Mouse (Mus musculus) embryonic fibroblast, embryonic 13.5 days (primary cell): ENCODE data around the gene Cux2. TPM values are rescaled to one million over a fixed set of nuclear protein-coding genes. Genes with fewer than 3 reads are reported as not detected.
"Not testable (repeated sequence)": the region's sequence is repeated elsewhere in the genome, so short reads cannot be mapped to it uniquely, and the experiment has no call there.

Experiments
- H3K27ac ChIP-seq: 2 replicates; pipeline ENCODE4 v1.5.1; 2012; ENCODE audit warnings: low read length, control low read depth, inconsistent platforms; ENCODE audit not compliant: insufficient read depth
- H3K4me1 ChIP-seq: 2 replicates; pipeline ENCODE4 v1.6.1; 2011; ENCODE audit warnings: low read length; ENCODE audit not compliant: control insufficient read depth, insufficient read depth
- H3K4me3 ChIP-seq: 2 replicates; pipeline ENCODE4 v1.5.1; 2011; ENCODE audit warnings: mild to moderate bottlenecking, control low read depth, low read length; ENCODE audit not compliant: insufficient read depth
- CTCF ChIP-seq: IDR thresholded peaks from 2 replicates; pipeline ENCODE4 v1.5.1; 2011; ENCODE audit warnings: mild to moderate bottlenecking, control low read depth, low read length, moderate library complexity, borderline replicate concordance; ENCODE audit not compliant: insufficient read depth
- POLR2A ChIP-seq: IDR thresholded peaks from 2 replicates; pipeline ENCODE4 v1.6.1; 2011; ENCODE audit warnings: low read depth, mild to moderate bottlenecking, control low read depth, low read length, moderate library complexity
- polyA plus RNA-seq: library from polyadenylated mRNA; stranded (reverse); fragments of >200 nt; gene quantifications from 2 replicates; pipeline ENCODE4 v1.2.4, GENCODE M21; 2011; ENCODE audit warnings: low read depth; ENCODE audit not compliant: missing spikeins, insufficient read length

Cux2 gene
- polyA plus RNA-seq, 1 experiment, result 1.0 TPM

- no peaks in the 10 kb centered on the region for H3K4me1 ChIP-seq
- H3K4me3 ChIP-seq, result no peak overlapping the region
- H3K27ac ChIP-seq, result no peak overlapping the region
- no peak for TF ChIP-seq POLR2A
- TF ChIP-seq CTCF, result no peak
Observed at GRCm38 (mm10) chr5:121858427-121858826, 191.5 kb downstream of the Cux2 start.

DNA sequence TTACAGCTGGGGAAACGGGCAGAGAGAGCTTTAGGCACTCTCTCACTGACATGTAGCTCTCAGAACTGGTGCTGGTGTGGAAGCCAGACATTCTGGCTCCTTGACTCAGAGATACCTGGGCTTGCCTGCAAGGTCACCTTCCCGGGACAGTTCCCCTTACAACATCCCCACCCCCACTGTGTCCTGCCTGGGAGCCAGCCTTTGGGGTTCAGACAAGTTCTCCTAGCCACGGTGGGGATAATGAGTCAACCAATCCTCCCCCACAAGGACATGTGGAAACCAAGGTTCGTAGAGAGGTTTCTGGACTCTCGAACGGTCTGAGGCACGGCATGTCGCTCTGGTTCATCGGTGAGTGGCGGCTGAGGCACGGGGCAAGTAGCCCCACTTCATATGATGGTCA, 193.2 kb downstream of the Cux2 start:
- no peak for TF ChIP-seq POLR2A
- no peak for TF ChIP-seq CTCF
- H3K27ac ChIP-seq, result no peak overlapping the region
- no peaks in the 10 kb centered on the region for H3K4me1 ChIP-seq
- no peak overlapping the region for H3K4me3 ChIP-seq

- Histone ChIP-seq H3K27ac (no peak overlapping the region), H3K4me1 (no peaks in the 10 kb centered on the region), H3K4me3 (no peak overlapping the region)
- TF ChIP-seq POLR2A (no peak), CTCF (no peak)
Observed at GRCm38 (mm10) chr5:121854768-121855167, 195.1 kb downstream of the Cux2 start.

DNA sequence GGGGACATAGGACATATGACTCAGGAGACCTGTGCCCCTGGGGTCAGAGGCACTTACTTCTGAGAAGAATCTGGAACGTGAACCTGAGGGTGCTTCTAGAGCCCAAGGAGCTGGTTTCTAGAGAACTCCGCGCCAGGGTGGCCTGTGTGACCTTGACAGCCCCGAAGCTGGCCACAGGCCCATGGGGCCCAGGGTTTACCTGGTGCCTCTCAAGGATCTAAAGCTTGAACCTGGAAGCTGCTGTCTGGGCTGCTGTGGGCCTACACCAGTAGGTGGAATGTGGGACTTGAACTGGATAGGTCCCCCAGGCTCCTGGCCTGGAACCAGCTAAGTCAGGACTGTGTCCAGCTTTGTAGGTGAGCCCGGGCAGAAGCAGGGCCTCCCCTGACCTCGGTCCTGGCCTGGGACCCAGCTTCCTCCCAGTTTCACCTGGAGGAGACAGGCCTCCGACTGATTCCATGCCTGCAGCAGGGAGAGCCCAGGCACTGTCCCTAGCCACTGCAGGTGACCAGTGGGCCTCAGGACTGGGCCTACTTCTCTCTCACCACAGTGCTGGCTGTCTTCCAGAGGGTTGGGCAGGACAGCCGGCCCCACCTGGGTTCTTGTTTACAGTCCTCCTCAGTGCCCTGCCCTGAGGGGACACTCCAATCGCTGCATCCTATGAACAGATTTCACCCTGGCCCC, 196.4 kb downstream of the Cux2 start:
- peaks cover 2% of the 10 kb centered on the region; the same call in 1 of the 2 replicates for H3K4me1 ChIP-seq
- H3K27ac ChIP-seq, result no peak overlapping the region
- no peak for TF ChIP-seq POLR2A
- no peak for TF ChIP-seq CTCF
- H3K4me3 ChIP-seq, result no peak overlapping the region

DNA sequence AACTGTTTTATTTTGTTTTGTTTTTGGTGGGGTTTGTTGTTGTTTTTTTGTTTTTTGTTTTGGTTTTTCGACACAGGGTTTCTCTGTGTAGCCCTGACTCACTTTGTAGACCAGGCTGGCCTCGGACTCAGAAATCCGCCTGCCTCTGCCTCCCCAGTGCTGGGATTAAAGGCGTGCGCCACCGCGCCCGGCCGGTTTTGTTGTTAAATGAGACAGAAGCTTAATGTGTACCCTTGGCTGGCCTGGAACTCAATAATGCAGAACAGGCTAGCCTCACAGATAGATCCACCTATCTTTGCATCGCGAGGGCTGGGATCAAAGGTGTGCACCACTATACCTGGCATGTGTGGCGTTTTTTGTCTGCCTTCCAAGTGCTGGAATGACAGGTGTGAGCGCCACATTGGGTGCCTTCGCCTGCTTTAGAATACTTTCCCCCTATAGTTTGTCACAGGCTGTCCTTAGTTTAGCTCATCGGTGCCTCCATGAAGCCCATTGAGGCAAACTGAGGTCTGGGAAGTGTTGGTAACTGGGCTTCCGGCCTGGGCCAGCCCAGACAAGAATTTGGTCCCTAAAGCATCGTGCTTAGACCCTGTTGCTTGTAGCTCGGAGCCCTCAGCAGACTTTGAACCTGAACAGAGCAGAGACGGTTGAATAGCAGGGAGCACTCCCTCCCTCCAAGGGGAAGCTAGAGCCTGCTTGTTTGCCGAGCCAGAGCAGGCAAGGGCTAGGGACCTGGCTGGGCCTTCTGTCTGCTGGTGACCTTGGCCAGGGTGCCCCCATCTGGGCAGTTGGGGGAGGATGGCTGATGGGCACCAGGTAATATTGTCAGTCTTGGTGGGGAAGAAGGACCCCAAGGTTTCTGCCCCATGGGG, 200.2 kb downstream of the Cux2 start:
- Histone ChIP-seq H3K27ac (no peak overlapping the region), H3K4me3 (peak overlapping the region; percentile 72), H3K4me1 (peaks cover 2% of the 10 kb centered on the region; the same call in 1 of the 2 replicates)
- TF ChIP-seq POLR2A (no peak), CTCF (no peak)

DNA sequence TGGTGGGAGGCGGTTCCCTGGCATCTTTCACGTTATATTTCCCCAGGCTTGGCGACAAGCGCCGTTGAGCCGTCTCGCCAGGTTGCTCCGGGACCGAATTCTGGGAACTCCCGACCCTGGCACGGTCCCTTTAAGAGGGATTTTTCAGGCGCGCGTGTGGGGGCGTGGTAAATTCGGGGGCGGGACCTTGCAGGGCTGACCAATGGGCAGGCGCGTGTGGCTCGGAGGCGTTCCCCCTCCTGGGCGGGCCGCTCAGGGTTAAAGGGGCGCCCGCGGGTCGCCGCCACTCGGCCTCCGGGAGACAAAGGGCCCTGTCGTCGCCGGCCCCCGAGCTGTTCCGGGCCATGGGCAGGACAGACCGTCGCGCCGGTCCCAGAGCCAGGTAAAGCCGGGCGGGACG, 201.2 kb downstream of the Cux2 start, which contains the start of gene Pheta1:
Gene Pheta1, plus strand, starts transcription at position 242 of the 400 bp plus-strand sequence.
- H3K4me1 ChIP-seq, result peaks cover 2% of the 10 kb centered on the region; the same call in 1 of the 2 replicates
- peak within 1 kb of the TSS; percentile 54 for H3K27ac ChIP-seq
- peak within 1 kb of the TSS; percentile 72 for H3K4me3 ChIP-seq
- no peak for TF ChIP-seq CTCF
- TF ChIP-seq POLR2A, result peak; percentile 92

DNA sequence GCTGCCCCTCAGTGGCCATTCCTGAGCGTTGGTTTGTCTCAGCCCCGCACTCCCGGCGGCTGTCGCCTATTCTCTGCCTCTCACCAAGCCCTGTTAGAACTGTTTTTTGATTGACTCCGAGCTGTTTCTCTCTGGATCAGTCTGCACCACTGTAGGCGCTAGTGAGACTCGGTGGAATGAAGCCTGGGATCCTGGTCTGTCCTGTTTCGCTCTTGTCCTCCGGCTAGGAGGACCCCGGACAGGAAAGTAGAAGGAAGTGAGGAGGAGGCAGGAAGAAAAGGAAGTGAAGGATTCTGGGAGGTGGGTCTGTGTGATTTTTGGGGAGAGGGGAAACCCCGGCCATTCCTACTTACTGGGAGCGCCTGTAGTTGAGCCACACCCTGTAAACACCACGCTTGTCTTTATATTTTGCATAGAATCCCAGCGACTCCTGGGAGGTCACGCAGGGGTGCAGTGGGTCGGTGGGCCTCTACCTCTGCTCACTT, 201.8 kb downstream of the Cux2 start:
- TF ChIP-seq POLR2A (peak; percentile 85), CTCF (no peak)
- Histone ChIP-seq H3K4me1 (peaks cover 6% of the 10 kb centered on the region), H3K27ac (peak overlapping the region; percentile 54), H3K4me3 (peak overlapping the region; percentile 48)

GRCm38 (mm10) chr5:121847269-121847668, 202.6 kb downstream of the Cux2 start:
- H3K4me3 ChIP-seq, H3K4me1 ChIP-seq, H3K27ac ChIP-seq: not testable (repeated sequence)

GRCm38 (mm10) chr5:121846322-121846721, 203.6 kb downstream of the Cux2 start:
- TF ChIP-seq POLR2A (no peak), CTCF (no peak)
- Histone ChIP-seq H3K4me3 (no peak overlapping the region), H3K4me1 (peaks cover 6% of the 10 kb centered on the region), H3K27ac (no peak overlapping the region)

DNA sequence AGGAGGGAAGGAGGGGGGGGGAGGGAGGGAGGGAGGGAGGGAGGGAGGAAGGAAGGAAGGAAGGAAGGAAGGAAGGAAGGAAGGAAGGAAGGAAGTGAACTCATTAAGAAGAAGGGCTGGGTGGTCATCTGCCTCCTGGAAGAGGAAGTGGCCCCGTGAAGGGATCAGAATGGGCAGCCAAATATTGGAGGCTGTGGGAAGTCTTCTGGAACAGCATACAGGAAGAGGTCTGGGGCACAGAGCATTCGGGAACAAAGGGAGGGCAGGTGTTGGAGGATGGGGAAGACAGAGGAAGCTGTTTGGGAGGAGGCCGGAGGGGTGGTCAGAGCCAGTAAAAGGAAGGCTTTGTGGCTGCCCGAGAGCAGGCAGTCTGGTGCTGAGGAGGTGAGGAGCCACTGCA, 204.5 kb downstream of the Cux2 start:
- Histone ChIP-seq H3K27ac (no peak overlapping the region), H3K4me3 (no peak overlapping the region), H3K4me1 (peaks cover 6% of the 10 kb centered on the region)
- TF ChIP-seq POLR2A, result no peak
- TF ChIP-seq CTCF, result no peak
